Mouse (Mus musculus): ENCODE data around the gene Ube2i.

Gene Ube2i

DNA sequence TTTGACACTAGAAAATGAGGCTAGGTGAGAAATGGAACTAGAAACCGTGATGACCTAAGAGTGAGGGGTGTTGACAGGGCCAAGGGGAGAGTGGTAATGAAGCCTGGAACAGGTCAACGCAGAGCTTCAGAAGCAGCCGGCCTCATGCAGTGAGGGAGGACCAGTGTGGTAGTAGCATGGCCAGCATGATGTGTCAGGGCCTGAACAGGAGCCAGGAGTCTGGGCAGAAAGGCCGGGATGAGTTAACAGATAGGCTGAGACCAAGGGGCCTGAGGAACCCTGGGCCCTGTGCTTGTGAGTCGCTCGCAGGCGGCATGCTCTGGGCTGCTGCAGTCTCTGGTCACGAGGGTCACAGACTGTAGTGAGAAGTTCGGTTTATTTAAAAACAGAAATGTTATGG, 55.5 kb downstream of the Ube2i start:
- DNase-seq (ENCODE audit: low read depth, low spot score): no peak
- no peaks in the 10 kb centered on the region for H3K27me3 ChIP-seq (ENCODE audit: control insufficient read depth, insufficient read depth, low read length, poor library complexity, severe bottlenecking)

DNA sequence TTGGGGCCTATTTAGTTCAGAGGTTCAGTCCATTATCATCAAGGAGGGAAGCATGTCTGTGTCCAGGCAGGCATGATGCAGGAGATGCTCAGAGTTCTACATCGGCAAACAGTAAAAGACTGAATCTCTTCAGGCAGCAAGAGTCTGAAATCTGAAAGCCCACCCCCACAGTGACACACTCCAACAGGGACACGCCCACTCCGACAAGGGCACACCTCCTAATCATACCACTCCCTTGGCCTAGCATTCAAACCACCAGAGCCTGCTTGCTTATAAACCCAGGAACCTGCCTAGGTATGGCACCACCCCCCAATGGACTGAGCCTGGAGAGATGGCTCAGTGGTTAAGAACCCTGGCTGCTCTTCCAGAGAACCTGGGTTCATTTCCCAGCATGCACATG, 59.0 kb downstream of the Ube2i start:
- Histone ChIP-seq H3K27me3 (ENCODE audit: control insufficient read depth, insufficient read depth, low read length, poor library complexity, severe bottlenecking) (no peaks in the 10 kb centered on the region), H3K36me3 (ENCODE audit: control insufficient read depth, insufficient read depth, low read length, poor library complexity, severe bottlenecking) (peaks cover 6% of the 10 kb centered on the region)
- no peak for DNase-seq (ENCODE audit: low read depth, low spot score)

More for the DNA sequence above, 55.5 kb downstream of the Ube2i start:
- peaks cover 4% of the 10 kb centered on the region for H3K36me3 ChIP-seq (ENCODE audit: control insufficient read depth, insufficient read depth, low read length, poor library complexity, severe bottlenecking)

Measured in splenic B cell, adult 2 months (primary cell).